Mouse (Mus musculus): ENCODE data around the gene Bdkrb1. TPM values are rescaled to one million over a fixed set of nuclear protein-coding genes. Genes with fewer than 3 reads are reported as not detected.

Gene Bdkrb1
- polyA plus RNA-seq (2012; rRNA removed): 0.36 TPM in 1 of 2 replicates, not detected in the other

- no peak for DNase-seq
- TF ChIP-seq CTCF (IDR thresholded peaks at IDR 0.05; ENCODE audit: borderline replicate concordance, insufficient read depth, low read depth, low read length): no peak
- TF ChIP-seq POLR2A (IDR thresholded peaks at IDR 0.05; ENCODE audit: borderline replicate concordance, insufficient read depth, low read length): no peak
- H3K4me3 ChIP-seq (replicated peaks; ENCODE audit: insufficient read depth, low read depth, low read length): no peak within 1 kb of the TSS
- no peak within 1 kb of the TSS for H3K27ac ChIP-seq (ENCODE audit: insufficient read depth, low read length)
- H3K4me1 ChIP-seq (ENCODE audit: control insufficient read depth, insufficient read depth, low read length): no peaks in the 10 kb centered on the region; the same call in 1 of the 2 replicates
- no peaks in the 10 kb centered on the region for H3K27me3 ChIP-seq (ENCODE audit: control insufficient read depth, insufficient read depth, low read length)
- WGBS: 88% methylated on average over 11 of the region's 11 CpGs
These were observed at the start of gene Bdkrb1 for GRCm38 (mm10) chr12:105602581-105603210. Gene Bdkrb1 (plus strand): TSS chr12:105603085.

- WGBS: 62% methylated on average over 8 of the region's 8 CpGs
These were observed 48.6 kb upstream of the Bdkrb1 start for GRCm38 (mm10) chr12:105554151-105554772.

GRCm38 (mm10) chr12:105555172-105555571, 47.7 kb upstream of the Bdkrb1 start:
- H3K4me1 ChIP-seq (ENCODE audit: control insufficient read depth, insufficient read depth, low read length): peaks cover 14% of the 10 kb centered on the region
- DNase-seq: no peak
- no peak for TF ChIP-seq CTCF (IDR thresholded peaks at IDR 0.05; ENCODE audit: borderline replicate concordance, insufficient read depth, low read depth, low read length)
- no peak for TF ChIP-seq POLR2A (IDR thresholded peaks at IDR 0.05; ENCODE audit: borderline replicate concordance, insufficient read depth, low read length)
- H3K4me3 ChIP-seq (replicated peaks; ENCODE audit: insufficient read depth, low read depth, low read length): no peak overlapping the region
- no peaks in the 10 kb centered on the region for H3K27me3 ChIP-seq (ENCODE audit: control insufficient read depth, insufficient read depth, low read length)
- no peak overlapping the region for H3K27ac ChIP-seq (ENCODE audit: insufficient read depth, low read length)
- 84% methylated on average over 5 of the region's 5 CpGs for WGBS

More at GRCm38 (mm10) chr12:105554151-105554772, 48.6 kb upstream of the Bdkrb1 start:
- Histone ChIP-seq H3K27ac (ENCODE audit: insufficient read depth, low read length) (no peak overlapping the region), H3K4me1 (ENCODE audit: control insufficient read depth, insufficient read depth, low read length) (peaks cover 14% of the 10 kb centered on the region), H3K4me3 (replicated peaks; ENCODE audit: insufficient read depth, low read depth, low read length) (no peak overlapping the region), H3K27me3 (ENCODE audit: control insufficient read depth, insufficient read depth, low read length) (no peaks in the 10 kb centered on the region)
- no peak for DNase-seq
- TF ChIP-seq POLR2A (IDR thresholded peaks at IDR 0.05; ENCODE audit: borderline replicate concordance, insufficient read depth, low read length): no peak
- no peak for TF ChIP-seq CTCF (IDR thresholded peaks at IDR 0.05; ENCODE audit: borderline replicate concordance, insufficient read depth, low read depth, low read length)

- WGBS: 59% methylated on average over 7 of the region's 7 CpGs
- no peaks in the 10 kb centered on the region for H3K4me1 ChIP-seq (ENCODE audit: control insufficient read depth, insufficient read depth, low read length)
- H3K27ac ChIP-seq (ENCODE audit: insufficient read depth, low read length): no peak overlapping the region
- no peak for TF ChIP-seq POLR2A (IDR thresholded peaks at IDR 0.05; ENCODE audit: borderline replicate concordance, insufficient read depth, low read length)
- no peak for TF ChIP-seq CTCF (IDR thresholded peaks at IDR 0.05; ENCODE audit: borderline replicate concordance, insufficient read depth, low read depth, low read length)
- no peak overlapping the region for H3K4me3 ChIP-seq (replicated peaks; ENCODE audit: insufficient read depth, low read depth, low read length)
- H3K27me3 ChIP-seq (ENCODE audit: control insufficient read depth, insufficient read depth, low read length): no peaks in the 10 kb centered on the region; the same call in 1 of the 2 replicates
- DNase-seq: no peak
These were observed 45.5 kb upstream of the Bdkrb1 start for GRCm38 (mm10) chr12:105557250-105557925.

GRCm38 (mm10) chr12:105561007-105561534, 41.8 kb upstream of the Bdkrb1 start:
- TF ChIP-seq CTCF (IDR thresholded peaks at IDR 0.05; ENCODE audit: borderline replicate concordance, insufficient read depth, low read depth, low read length) (no peak), POLR2A (IDR thresholded peaks at IDR 0.05; ENCODE audit: borderline replicate concordance, insufficient read depth, low read length) (no peak)
- 45% methylated on average over 8 of the region's 8 CpGs for WGBS
- Histone ChIP-seq H3K27me3 (ENCODE audit: control insufficient read depth, insufficient read depth, low read length) (no peaks in the 10 kb centered on the region; the same call in 1 of the 2 replicates), H3K4me3 (replicated peaks; ENCODE audit: insufficient read depth, low read depth, low read length) (no peak overlapping the region), H3K27ac (ENCODE audit: insufficient read depth, low read length) (no peak overlapping the region), H3K4me1 (ENCODE audit: control insufficient read depth, insufficient read depth, low read length) (peaks cover 6% of the 10 kb centered on the region; the same call in 1 of the 2 replicates)
- DNase-seq: no peak

- TF ChIP-seq CTCF (IDR thresholded peaks at IDR 0.05; ENCODE audit: borderline replicate concordance, insufficient read depth, low read depth, low read length) (no peak), POLR2A (IDR thresholded peaks at IDR 0.05; ENCODE audit: borderline replicate concordance, insufficient read depth, low read length) (no peak)
- H3K4me1 ChIP-seq (ENCODE audit: control insufficient read depth, insufficient read depth, low read length): peaks cover 6% of the 10 kb centered on the region; the same call in 1 of the 2 replicates
- H3K4me3 ChIP-seq (replicated peaks; ENCODE audit: insufficient read depth, low read depth, low read length): no peak overlapping the region
- H3K27me3 ChIP-seq (ENCODE audit: control insufficient read depth, insufficient read depth, low read length): no peaks in the 10 kb centered on the region; the same call in 1 of the 2 replicates
- 45% methylated on average over 8 of the region's 8 CpGs for WGBS
- no peak for DNase-seq
- H3K27ac ChIP-seq (ENCODE audit: insufficient read depth, low read length): no peak overlapping the region
These were observed 40.6 kb upstream of the Bdkrb1 start for GRCm38 (mm10) chr12:105562056-105562820.

Measured in cerebellum, adult 2 months (tissue).